Mouse (Mus musculus): ENCODE measurements around the gene Msh3. TPM values are rescaled to one million over a fixed set of nuclear protein-coding genes. Genes with fewer than 3 reads are reported as not detected.
"Not testable (repeated sequence)": the region's sequence is repeated elsewhere in the genome, so short reads cannot be mapped to it uniquely, and the experiment has no call there.

Gene Msh3
- 20.9 and 21.5 TPM in 2 replicates for polyA plus RNA-seq (2015; fragmentation: Nextera tagmentation; extraction: Ambion mirVana)

DNA sequence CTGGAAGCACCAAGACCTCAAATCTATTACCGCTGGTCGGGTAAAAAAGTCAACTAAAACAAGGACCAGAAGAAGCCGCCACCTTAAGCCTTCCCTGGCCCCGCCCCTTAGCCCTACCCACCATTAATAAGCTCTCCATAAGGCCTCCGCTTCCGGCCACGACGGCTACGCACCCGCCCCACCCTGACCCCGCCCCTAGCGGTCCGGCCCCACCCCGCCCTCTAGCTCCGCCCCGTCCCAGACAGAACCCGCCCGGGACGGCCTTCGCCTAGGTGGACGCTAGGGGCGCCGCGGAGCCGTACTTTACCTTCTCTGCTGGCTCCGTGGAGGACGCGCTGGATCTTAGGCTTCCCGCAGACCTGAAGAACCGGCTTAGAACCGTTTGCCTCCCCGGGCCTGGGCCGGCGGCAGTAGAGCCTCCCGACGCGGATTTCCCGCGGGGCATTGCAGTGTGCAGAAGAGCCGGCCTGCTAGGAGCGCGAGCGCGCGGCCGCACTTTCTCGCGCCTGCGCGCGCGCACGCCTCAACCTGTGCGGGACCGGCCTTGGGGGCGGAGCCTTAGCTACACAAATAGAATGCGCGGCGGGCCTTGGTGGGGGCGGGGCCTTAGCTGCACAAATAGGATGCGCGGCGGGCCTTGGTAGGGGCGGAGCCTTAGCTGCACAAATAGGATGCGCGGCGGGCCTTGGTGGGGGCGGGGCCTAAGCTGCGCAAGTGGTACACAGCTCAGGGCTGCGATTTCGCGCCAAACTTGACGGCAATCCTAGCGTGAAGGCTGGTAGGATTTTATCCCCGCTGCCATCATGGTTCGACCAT lies at the start of gene Msh3, which contains the start of gene Dhfr:
Msh3 (minus strand) TSS at position 548 of the 816 bp plus-strand sequence.
Dhfr (plus strand) TSS at position 271 of the 816 bp plus-strand sequence.
- Histone ChIP-seq H3K36me3 (ENCODE audit: control insufficient read depth, insufficient read depth, low read length) (no peaks in the 10 kb centered on the region), H3K27me3 (replicated peaks; ENCODE audit: control insufficient read depth, insufficient read depth, low read length) (no peaks in the 10 kb centered on the region), H3K4me3 (ENCODE audit: low read length) (peak within 1 kb of the TSS; percentile 73), H3K27ac (ENCODE audit: low read depth, low read length) (peak within 1 kb of the TSS; percentile 90), H3K9ac (ENCODE audit: low read depth, low read length) (peak within 1 kb of the TSS; percentile 79), H3K4me2 (ENCODE audit: low read length) (peak within 1 kb of the TSS; percentile 86), H3K9me3 (ENCODE audit: control insufficient read depth, low read length) (no peaks in the 10 kb centered on the region), H3K4me1 (ENCODE audit: control insufficient read depth, insufficient read depth, low read depth, low read length) (peaks cover 2% of the 10 kb centered on the region)
- under 1% methylated on average over 75 of the region's 76 CpGs for WGBS
- ATAC-seq: peak; percentile 98

- no peaks in the 10 kb centered on the region for H3K4me1 ChIP-seq (ENCODE audit: control insufficient read depth, insufficient read depth, low read depth, low read length)
- ATAC-seq: no peak
- no peak overlapping the region for H3K9ac ChIP-seq (ENCODE audit: low read depth, low read length)
- H3K9me3 ChIP-seq (ENCODE audit: control insufficient read depth, low read length): no peaks in the 10 kb centered on the region
- H3K27me3 ChIP-seq (replicated peaks; ENCODE audit: control insufficient read depth, insufficient read depth, low read length): no peaks in the 10 kb centered on the region
- no peak overlapping the region for H3K27ac ChIP-seq (ENCODE audit: low read depth, low read length)
- H3K4me2 ChIP-seq (ENCODE audit: low read length): no peak overlapping the region
- no peak overlapping the region for H3K4me3 ChIP-seq (ENCODE audit: low read length)
- 85% methylated on average over 3 of the region's 3 CpGs for whole genome bisulfite sequencing
- H3K36me3 ChIP-seq (ENCODE audit: control insufficient read depth, insufficient read depth, low read length): no peaks in the 10 kb centered on the region
Measured at GRCm38 (mm10) chr13:92403496-92403895, 48.7 kb upstream of the Msh3 start.

GRCm38 (mm10) chr13:92402063-92402462 lies 47.3 kb upstream of the Msh3 start:
- 83% methylated on average over 2 of the region's 2 CpGs for WGBS
- no peak overlapping the region for H3K27ac ChIP-seq (ENCODE audit: low read depth, low read length)
- no peaks in the 10 kb centered on the region for H3K36me3 ChIP-seq (ENCODE audit: control insufficient read depth, insufficient read depth, low read length)
- ATAC-seq: no peak
- H3K4me1 ChIP-seq (ENCODE audit: control insufficient read depth, insufficient read depth, low read depth, low read length): no peaks in the 10 kb centered on the region
- H3K9me3 ChIP-seq (ENCODE audit: control insufficient read depth, low read length): no peaks in the 10 kb centered on the region
- no peak overlapping the region for H3K4me2 ChIP-seq (ENCODE audit: low read length)
- no peak overlapping the region for H3K9ac ChIP-seq (ENCODE audit: low read depth, low read length)
- H3K27me3 ChIP-seq (replicated peaks; ENCODE audit: control insufficient read depth, insufficient read depth, low read length): no peaks in the 10 kb centered on the region
- H3K4me3 ChIP-seq (ENCODE audit: low read length): no peak overlapping the region

DNA sequence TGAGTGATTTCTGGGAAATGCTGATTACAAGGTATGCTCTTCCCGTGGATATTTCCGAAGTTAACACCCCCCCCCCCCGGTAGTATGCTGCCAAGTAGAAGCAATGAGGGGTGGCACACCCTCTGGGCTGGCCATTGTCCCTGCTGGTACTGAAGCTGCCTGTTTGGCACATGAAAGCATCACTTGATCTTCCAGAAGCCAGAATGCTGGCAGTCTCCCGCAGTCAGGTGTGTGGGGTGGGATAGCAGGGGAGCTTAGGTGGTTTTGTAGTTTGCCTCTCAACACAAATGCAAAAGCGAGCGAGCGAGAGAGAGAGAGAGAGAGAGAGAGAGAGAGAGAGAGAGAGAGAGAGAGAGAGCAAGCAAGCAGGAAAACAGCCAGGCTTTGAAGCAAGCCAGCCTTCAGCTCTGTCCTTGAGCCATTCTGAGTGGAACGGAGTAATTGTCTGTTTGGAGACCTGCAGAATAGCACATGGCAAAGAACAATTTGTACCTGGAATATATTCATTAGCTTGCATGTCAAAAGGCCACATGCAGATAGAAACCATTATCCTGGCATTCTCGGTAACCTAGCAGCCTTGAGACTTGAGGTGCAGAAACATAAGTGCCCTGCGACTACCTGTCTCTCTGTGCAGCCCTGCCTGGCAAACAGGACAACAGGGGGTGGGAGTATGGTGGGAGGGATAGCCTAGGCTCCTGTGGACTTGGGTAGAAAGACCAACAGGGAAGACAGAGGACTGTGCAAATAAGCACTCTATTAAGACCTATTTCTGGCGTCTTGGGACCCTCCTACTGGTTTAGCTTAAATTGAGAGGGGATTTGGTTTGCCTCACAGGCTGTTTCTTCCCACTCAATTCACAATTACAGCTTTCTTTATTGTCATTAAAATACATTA lies 43.9 kb upstream of the Msh3 start:
- H3K27ac ChIP-seq (ENCODE audit: low read depth, low read length): no peak overlapping the region
- no peak overlapping the region for H3K4me2 ChIP-seq (ENCODE audit: low read length)
- no peaks in the 10 kb centered on the region for H3K27me3 ChIP-seq (replicated peaks; ENCODE audit: control insufficient read depth, insufficient read depth, low read length)
- no peak overlapping the region for H3K9ac ChIP-seq (ENCODE audit: low read depth, low read length)
- H3K9me3 ChIP-seq (ENCODE audit: control insufficient read depth, low read length): no peaks in the 10 kb centered on the region
- ATAC-seq: peak; percentile 73
- WGBS: 64% methylated on average over 11 of the region's 11 CpGs
- no peaks in the 10 kb centered on the region for H3K4me1 ChIP-seq (ENCODE audit: control insufficient read depth, insufficient read depth, low read depth, low read length)
- no peaks in the 10 kb centered on the region for H3K36me3 ChIP-seq (ENCODE audit: control insufficient read depth, insufficient read depth, low read length)
- no peak overlapping the region for H3K4me3 ChIP-seq (ENCODE audit: low read length)

DNA sequence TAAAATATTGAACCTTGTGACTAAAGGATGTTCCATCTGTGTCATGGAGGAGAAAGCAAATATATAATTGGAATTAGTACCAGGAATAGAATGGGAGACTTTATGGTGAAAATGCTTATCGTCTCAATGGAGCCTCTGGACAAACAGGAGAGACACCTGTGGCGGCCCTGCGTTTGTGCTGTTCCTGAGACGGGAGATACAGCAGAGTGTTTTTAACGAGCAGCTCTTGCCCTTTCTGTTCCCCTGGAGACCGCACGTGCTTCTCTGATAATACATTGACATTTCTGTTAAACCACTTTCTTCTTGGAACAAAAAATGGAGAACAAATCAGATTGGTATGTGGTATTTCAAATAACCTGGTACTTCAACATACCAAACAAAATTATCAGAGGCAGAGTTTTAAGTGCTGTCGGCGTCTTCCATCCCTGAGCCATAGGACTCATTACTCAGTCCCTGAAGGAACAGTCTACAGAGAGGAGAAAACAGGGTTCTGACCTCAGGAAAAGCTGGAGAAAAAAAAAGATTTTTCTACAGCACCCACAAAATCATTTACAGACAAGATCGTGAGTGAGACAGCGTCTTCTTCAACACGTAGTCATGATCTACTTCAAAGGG lies 38.4 kb upstream of the Msh3 start:
- H3K27me3 ChIP-seq (replicated peaks; ENCODE audit: control insufficient read depth, insufficient read depth, low read length): no peaks in the 10 kb centered on the region
- no peaks in the 10 kb centered on the region for H3K36me3 ChIP-seq (ENCODE audit: control insufficient read depth, insufficient read depth, low read length)
- no peak overlapping the region for H3K4me2 ChIP-seq (ENCODE audit: low read length)
- 85% methylated on average over 12 of the region's 12 CpGs for WGBS
- ATAC-seq: no peak
- H3K9ac ChIP-seq (ENCODE audit: low read depth, low read length): no peak overlapping the region
- no peak overlapping the region for H3K4me3 ChIP-seq (ENCODE audit: low read length)
- H3K27ac ChIP-seq (ENCODE audit: low read depth, low read length): no peak overlapping the region
- no peaks in the 10 kb centered on the region for H3K9me3 ChIP-seq (ENCODE audit: control insufficient read depth, low read length)
- no peaks in the 10 kb centered on the region for H3K4me1 ChIP-seq (ENCODE audit: control insufficient read depth, insufficient read depth, low read depth, low read length)

DNA sequence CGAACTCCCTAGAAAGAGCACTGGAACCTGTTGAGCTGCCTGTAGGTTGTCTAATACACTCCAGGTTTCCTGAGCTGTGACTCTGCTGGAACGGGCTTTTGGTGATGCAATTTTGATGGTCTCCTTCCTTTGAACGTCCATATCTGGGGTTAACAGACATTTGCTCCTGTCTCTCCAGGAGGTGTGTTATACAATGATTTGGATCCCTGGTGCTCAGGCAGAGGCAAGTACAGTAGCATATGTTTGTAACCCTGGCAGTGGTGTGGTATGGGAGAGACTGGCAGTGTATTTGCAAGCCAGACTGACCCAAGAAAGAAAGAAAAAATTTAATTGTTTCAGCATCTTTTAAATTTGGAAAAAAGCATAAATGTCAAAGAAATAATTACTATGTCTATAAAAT lies 32.6 kb upstream of the Msh3 start:
- Histone ChIP-seq H3K9me3 (ENCODE audit: control insufficient read depth, low read length) (no peaks in the 10 kb centered on the region), H3K4me3 (ENCODE audit: low read length) (no peak overlapping the region), H3K4me1 (ENCODE audit: control insufficient read depth, insufficient read depth, low read depth, low read length) (no peaks in the 10 kb centered on the region), H3K27ac (ENCODE audit: low read depth, low read length) (no peak overlapping the region), H3K9ac (ENCODE audit: low read depth, low read length) (no peak overlapping the region), H3K27me3 (replicated peaks; ENCODE audit: control insufficient read depth, insufficient read depth, low read length) (no peaks in the 10 kb centered on the region), H3K4me2 (ENCODE audit: low read length) (no peak overlapping the region), H3K36me3 (ENCODE audit: control insufficient read depth, insufficient read depth, low read length) (no peaks in the 10 kb centered on the region)
- no peak for ATAC-seq
- WGBS: 92% methylated on average over 3 of the region's 3 CpGs

DNA sequence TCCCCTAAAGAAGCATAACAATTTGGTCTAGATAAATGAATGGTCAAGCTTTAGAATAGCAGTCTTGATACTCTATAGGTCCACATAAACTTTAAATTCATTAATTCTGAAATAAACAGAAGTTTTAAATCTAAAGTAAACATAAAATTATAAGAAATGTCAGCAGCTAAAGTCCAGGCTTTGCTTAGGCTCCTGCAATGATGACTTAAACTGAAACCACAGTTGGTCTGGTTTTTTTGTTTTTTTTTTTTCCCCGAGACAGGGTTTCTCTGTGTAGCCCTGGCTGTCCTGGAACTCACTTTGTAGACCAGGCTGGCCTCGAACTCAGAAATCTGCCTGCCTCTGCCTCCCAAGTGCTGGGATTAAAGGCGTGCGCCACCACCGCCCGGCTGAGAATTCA lies 16.7 kb upstream of the Msh3 start:
- whole genome bisulfite sequencing: 94% methylated on average over 6 of the region's 6 CpGs

DNA sequence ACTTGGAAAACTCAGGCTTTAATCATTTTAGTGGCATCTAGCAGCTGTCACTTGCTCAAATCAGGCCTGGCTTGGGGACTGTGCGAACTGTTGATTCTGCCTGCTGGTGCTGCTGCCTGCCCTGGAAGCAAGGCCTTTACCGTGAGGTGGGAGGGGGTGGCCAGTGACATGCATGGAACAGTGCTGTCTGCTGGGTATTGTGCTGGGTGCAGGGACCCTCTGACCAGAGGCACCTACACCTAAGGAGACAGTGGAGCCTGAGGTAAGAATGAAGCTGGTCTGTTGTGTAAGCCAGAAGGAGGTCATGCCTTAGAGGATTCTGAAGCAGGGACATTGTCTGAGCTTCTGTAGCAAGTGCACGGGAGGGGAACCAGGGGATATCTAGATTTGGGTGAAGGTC lies 16.0 kb upstream of the Msh3 start:
- Histone ChIP-seq H3K27me3 (replicated peaks; ENCODE audit: control insufficient read depth, insufficient read depth, low read length) (no peaks in the 10 kb centered on the region), H3K4me3 (ENCODE audit: low read length) (no peak overlapping the region), H3K4me1 (ENCODE audit: control insufficient read depth, insufficient read depth, low read depth, low read length) (no peaks in the 10 kb centered on the region), H3K9ac (ENCODE audit: low read depth, low read length) (no peak overlapping the region), H3K4me2 (ENCODE audit: low read length) (no peak overlapping the region), H3K9me3 (ENCODE audit: control insufficient read depth, low read length) (no peaks in the 10 kb centered on the region), H3K36me3 (ENCODE audit: control insufficient read depth, insufficient read depth, low read length) (no peaks in the 10 kb centered on the region; the same call in 1 of the 2 replicates), H3K27ac (ENCODE audit: low read depth, low read length) (no peak overlapping the region)
- no peak for ATAC-seq
- 94% methylated on average over 3 of the region's 3 CpGs for WGBS

More for the DNA sequence above, 16.7 kb upstream of the Msh3 start:
- H3K4me1 ChIP-seq (ENCODE audit: control insufficient read depth, insufficient read depth, low read depth, low read length); H3K27ac ChIP-seq (ENCODE audit: low read depth, low read length); ATAC-seq; H3K4me3 ChIP-seq (ENCODE audit: low read length); H3K9me3 ChIP-seq (ENCODE audit: control insufficient read depth, low read length); H3K4me2 ChIP-seq (ENCODE audit: low read length); H3K9ac ChIP-seq (ENCODE audit: low read depth, low read length); H3K36me3 ChIP-seq (ENCODE audit: control insufficient read depth, insufficient read depth, low read length); H3K27me3 ChIP-seq (replicated peaks; ENCODE audit: control insufficient read depth, insufficient read depth, low read length): not testable (repeated sequence)

- no peak for ATAC-seq
- H3K4me3 ChIP-seq (ENCODE audit: low read length): no peak overlapping the region
- no peak overlapping the region for H3K27ac ChIP-seq (ENCODE audit: low read depth, low read length)
- no peak overlapping the region for H3K9ac ChIP-seq (ENCODE audit: low read depth, low read length)
- H3K4me1 ChIP-seq (ENCODE audit: control insufficient read depth, insufficient read depth, low read depth, low read length): no peaks in the 10 kb centered on the region
- 74% methylated on average over 4 of the region's 4 CpGs for WGBS
- no peak overlapping the region for H3K4me2 ChIP-seq (ENCODE audit: low read length)
- H3K27me3 ChIP-seq (replicated peaks; ENCODE audit: control insufficient read depth, insufficient read depth, low read length): no peaks in the 10 kb centered on the region
- H3K9me3 ChIP-seq (ENCODE audit: control insufficient read depth, low read length): no peaks in the 10 kb centered on the region
- no peaks in the 10 kb centered on the region; the same call in 1 of the 2 replicates for H3K36me3 ChIP-seq (ENCODE audit: control insufficient read depth, insufficient read depth, low read length)
Measured at GRCm38 (mm10) chr13:92365312-92365711, 10.5 kb upstream of the Msh3 start.
